In the genomic region with DNA sequence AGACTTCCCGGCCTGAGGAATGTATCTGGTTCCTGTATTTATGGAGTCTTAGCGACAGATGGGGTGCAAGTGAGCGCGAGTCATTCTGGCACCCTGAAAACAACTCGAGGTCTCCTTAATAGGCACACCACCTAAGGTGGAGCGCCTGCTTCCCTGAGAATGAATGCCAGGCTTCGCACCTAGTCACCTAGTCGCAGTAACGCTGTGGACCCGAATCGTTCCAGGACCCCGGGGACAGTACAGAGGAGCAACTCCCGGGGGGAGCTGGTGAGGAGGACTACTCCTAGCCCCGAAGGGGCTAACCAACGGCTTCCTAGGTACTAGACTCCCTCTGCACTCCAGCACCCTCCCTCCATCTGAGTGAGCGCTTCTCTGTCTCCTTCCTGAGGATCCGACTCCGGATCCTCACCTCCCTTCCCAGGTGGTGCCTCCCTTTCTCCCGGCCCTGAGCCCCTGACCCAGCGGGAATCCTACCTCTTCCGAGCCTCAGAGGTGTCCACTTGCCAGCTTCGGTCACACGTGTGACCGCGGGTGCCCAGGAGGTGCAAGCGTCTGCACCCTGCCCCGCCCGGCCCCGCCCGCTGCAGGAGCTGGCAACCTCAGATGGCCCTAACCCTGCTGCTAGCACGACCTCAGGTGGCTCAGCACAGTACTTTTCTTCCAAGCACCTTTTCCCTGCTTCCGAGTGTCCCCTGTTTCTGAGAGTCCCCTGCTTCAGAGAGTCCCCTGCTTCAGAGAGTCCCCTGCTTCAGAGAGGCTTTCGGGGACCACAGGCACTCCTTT, we compare ENCODE assay signal across 8 mouse cellular contexts. TPM values are rescaled to one million over a fixed set of nuclear protein-coding genes. Genes with fewer than 3 reads are reported as not detected.
DNase-seq lines count a peak whose midpoint lies in the region; ATAC-seq and TF ChIP-seq lines count a peak whose summit lies in the region.

A gene (minus strand): TSS at position 771 of the 783 bp plus-strand sequence.

- no peak within 1 kb of the TSS for H3K27ac ChIP-seq in lung, embryonic 15.5 days
- no peak within 1 kb of the TSS for H3K27ac ChIP-seq in forebrain, embryonic 12.5 days
- no peak within 1 kb of the TSS for H3K27ac ChIP-seq in kidney, postnatal 0 days
- H3K27ac ChIP-seq in neural tube, embryonic 15.5 days (replicated peaks): no peak within 1 kb of the TSS

- 8% methylated on average over 33 of the region's 33 CpGs for WGBS in lung, embryonic 15.5 days
- 8% methylated on average over 33 of the region's 33 CpGs for WGBS in forebrain, embryonic 12.5 days
- WGBS in kidney, postnatal 0 days: 7% methylated on average over 33 of the region's 33 CpGs
- 7% methylated on average over 33 of the region's 33 CpGs for WGBS in neural tube, embryonic 15.5 days

- H3K27me3 ChIP-seq in lung, embryonic 15.5 days: peaks cover 34% of the 10 kb centered on the region
- H3K27me3 ChIP-seq in forebrain, embryonic 12.5 days: peaks cover 32% of the 10 kb centered on the region
- peaks cover 9% of the 10 kb centered on the region for H3K27me3 ChIP-seq in kidney, postnatal 0 days (ENCODE audit: insufficient read depth, low read length)
- H3K27me3 ChIP-seq in neural tube, embryonic 15.5 days (replicated peaks): peaks cover 32% of the 10 kb centered on the region

- no peaks in the 10 kb centered on the region for H3K4me1 ChIP-seq in lung, embryonic 15.5 days
- H3K4me1 ChIP-seq in forebrain, embryonic 12.5 days: peaks cover 8% of the 10 kb centered on the region; the same call in 1 of the 2 replicates
- H3K4me1 ChIP-seq in kidney, postnatal 0 days (replicated peaks; ENCODE audit: insufficient read depth, low read length): peaks cover 3% of the 10 kb centered on the region; the same call in 1 of the 2 replicates
- peaks cover 9% of the 10 kb centered on the region for H3K4me1 ChIP-seq in neural tube, embryonic 15.5 days

- H3K4me2 ChIP-seq in lung, embryonic 15.5 days: peak within 1 kb of the TSS; percentile 45
- H3K4me2 ChIP-seq in forebrain, embryonic 12.5 days: peak within 1 kb of the TSS; percentile 34
- peak within 1 kb of the TSS; percentile 58 for H3K4me2 ChIP-seq in kidney, postnatal 0 days (ENCODE audit: low read length)
- H3K4me2 ChIP-seq in neural tube, embryonic 15.5 days: peak within 1 kb of the TSS; percentile 48

- H3K9me3 ChIP-seq in lung, embryonic 15.5 days: no peaks in the 10 kb centered on the region
- H3K9me3 ChIP-seq in forebrain, embryonic 12.5 days: no peaks in the 10 kb centered on the region
- no peaks in the 10 kb centered on the region for H3K9me3 ChIP-seq in kidney, postnatal 0 days (replicated peaks; ENCODE audit: low read length)
- H3K9me3 ChIP-seq in neural tube, embryonic 15.5 days (replicated peaks): no peaks in the 10 kb centered on the region

- TF ChIP-seq CTCF in kidney, postnatal 0 days (IDR thresholded peaks at IDR 0.05; ENCODE audit: low read depth): peak; percentile 41; the same call in 1 of the 2 replicates

- no peak for DNase-seq in lung, postnatal 14 days
- DNase-seq in kidney, postnatal 0 days (ENCODE audit: low spot score): no peak
- no peak for DNase-seq in right cerebral cortex, postnatal 25 days
- DNase-seq in right cerebral cortex, adult 18-20 months: no peak
- DNase-seq in right cerebral cortex, postnatal 4 days: no peak

- no peaks in the 10 kb centered on the region for H3K36me3 ChIP-seq in lung, embryonic 15.5 days
- H3K36me3 ChIP-seq in forebrain, embryonic 12.5 days (replicated peaks): no peaks in the 10 kb centered on the region
- no peaks in the 10 kb centered on the region for H3K36me3 ChIP-seq in kidney, postnatal 0 days (ENCODE audit: insufficient read depth, low read length)
- no peaks in the 10 kb centered on the region for H3K36me3 ChIP-seq in neural tube, embryonic 15.5 days

- ATAC-seq in lung, embryonic 15.5 days (ENCODE audit: borderline replicate concordance, extremely low read depth, low FRiP score, low TSS enrichment): peak; percentile 27
- ATAC-seq in forebrain, embryonic 12.5 days (ENCODE audit: low FRiP score): no peak
- peak; percentile 57; the same call in 1 of the 2 replicates for ATAC-seq in kidney, postnatal 0 days (replicated peaks; ENCODE audit: low FRiP score, low read depth)
- no peak for ATAC-seq in neural tube, embryonic 15.5 days (ENCODE audit: low FRiP score)

- 0 out of 2 replicates have a peak within 1 kb of the TSS, but pooled peaks have one; percentile 8 for H3K4me3 ChIP-seq in lung, embryonic 15.5 days
- 0 out of 2 replicates have a peak within 1 kb of the TSS, but pooled peaks have one; percentile 14 for H3K4me3 ChIP-seq in forebrain, embryonic 12.5 days (replicated peaks)
- H3K4me3 ChIP-seq in kidney, postnatal 0 days (replicated peaks; ENCODE audit: low read depth, low read length): peak within 1 kb of the TSS; percentile 23
- peak within 1 kb of the TSS; percentile 19 for H3K4me3 ChIP-seq in neural tube, embryonic 15.5 days (replicated peaks)

- no peak within 1 kb of the TSS for H3K9ac ChIP-seq in lung, embryonic 15.5 days
- no peak within 1 kb of the TSS for H3K9ac ChIP-seq in forebrain, embryonic 12.5 days
- H3K9ac ChIP-seq in kidney, postnatal 0 days (ENCODE audit: low read depth, low read length): peak within 1 kb of the TSS; percentile 47; the same call in 1 of the 2 replicates
- H3K9ac ChIP-seq in neural tube, embryonic 15.5 days (replicated peaks): no peak within 1 kb of the TSS

RNA-seq across cellular contexts. Expression of the gene that starts here (rescaled TPM):
- polyA plus RNA-seq in lung, embryonic 15.5 days (2015; fragmentation: Nextera tagmentation; extraction: Ambion mirVana): 0.21 and 0.36 TPM in 2 replicates
- 0.18 TPM in 1 of 2 replicates, not detected in the other for polyA plus RNA-seq in forebrain, embryonic 12.5 days (2016; fragmentation: Nextera tagmentation; extraction: Ambion mirVana)
- 48.9 and 54.9 TPM in 2 replicates for polyA plus RNA-seq in kidney, postnatal 0 days (2015; fragmentation: Nextera tagmentation; extraction: Ambion mirVana)
- polyA plus RNA-seq in neural tube, embryonic 15.5 days (2015; fragmentation: Nextera tagmentation; extraction: Ambion mirVana): 0.20 and 3.8 TPM in 2 replicates

Comparison
In these comparisons a context has a peak if more than half of its experiments do, and no peak if none do; other contexts are left out.
1. RNA of the gene that starts here (polyA plus RNA-seq): 48.9 to 54.9 TPM in kidney, postnatal 0 days; 0.21 to 0.36 TPM in lung, embryonic 15.5 days, 0.20 to 3.8 TPM in neural tube, embryonic 15.5 days and 0.18 TPM in forebrain, embryonic 12.5 days; every median in the first group is over 10 times any median in the second.
2. Peak in ATAC-seq, H3K4me3 ChIP-seq and H3K4me2 ChIP-seq in lung, embryonic 15.5 days; RNA of the gene not detected or under 1 TPM.
3. Peak in every context shown above with its lines, with median percentiles within 50 percentile points of each other: H3K4me2 ChIP-seq and H3K4me3 ChIP-seq.